Mouse (Mus musculus) fat pad, adult 2 months (tissue): ENCODE measurements around the gene Fbxl22.

Source experiments
- DNase-seq: peaks from one replicate; pipeline ENCODE4 v3.0.0-alpha.2; 2011; ENCODE audit warnings: low read depth, low spot score; ENCODE audit errors: extremely low read depth

The Fbxl22 gene

DNA sequence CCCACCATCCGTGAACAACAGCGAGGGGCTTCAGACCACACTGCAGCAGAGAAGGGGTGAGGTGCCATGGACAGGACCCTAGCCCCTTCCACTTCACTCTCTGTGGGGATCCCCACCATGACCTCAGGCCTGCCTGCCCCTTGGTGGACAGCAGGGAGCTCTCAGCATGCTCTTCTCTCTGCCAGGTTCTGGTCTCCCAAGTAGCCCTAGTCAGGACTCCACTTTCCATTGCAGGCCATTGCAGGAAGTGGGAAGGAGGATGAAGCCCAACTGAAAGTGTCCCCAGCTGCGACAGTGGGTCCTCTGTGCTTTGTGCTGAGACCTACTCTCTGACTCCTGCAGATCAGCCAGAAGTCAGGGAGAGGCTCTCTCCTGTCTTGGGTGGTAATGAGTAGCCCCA is 6.7 kb downstream of the Fbxl22 start:
- DNase-seq, result no peak

DNA sequence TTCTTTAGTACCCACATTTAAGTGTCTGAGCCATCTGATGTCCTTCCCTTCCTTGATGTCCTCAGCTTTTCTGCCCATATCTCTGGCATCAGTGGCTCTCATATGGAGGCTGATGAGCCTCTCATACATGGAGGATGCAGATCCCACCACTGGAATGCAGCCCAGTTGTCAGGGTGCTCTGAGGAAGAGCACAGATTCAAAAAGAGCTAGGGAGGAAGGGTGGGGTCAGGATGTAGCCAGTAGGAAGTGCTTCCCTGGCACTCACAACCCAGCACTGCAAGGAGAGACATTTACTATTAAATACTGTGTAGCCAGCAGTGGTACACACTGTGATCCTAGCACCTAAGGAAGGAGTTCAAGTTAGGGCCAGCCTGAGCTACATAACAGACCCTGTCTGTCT is 8.0 kb downstream of the Fbxl22 start:
- DNase-seq, result no peak

DNA sequence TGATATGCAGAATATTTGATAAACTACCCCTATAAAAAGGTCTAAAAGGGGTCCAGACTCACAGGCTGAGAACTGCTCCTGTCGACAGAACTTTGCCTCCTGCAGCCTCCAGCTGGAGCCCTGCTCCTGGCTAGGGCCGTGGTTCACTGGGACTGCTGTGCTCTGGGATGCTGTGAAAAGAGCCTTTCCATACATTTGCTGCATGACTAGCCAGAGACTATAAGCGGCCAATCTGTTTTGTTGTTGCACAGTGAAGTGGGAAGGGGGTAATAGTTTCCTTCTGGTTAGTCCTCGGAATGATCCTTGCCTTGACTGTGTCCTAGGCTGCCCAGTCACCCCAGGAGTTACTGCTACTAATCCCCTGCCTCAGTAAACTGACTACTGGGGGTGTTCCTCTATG is 8.4 kb downstream of the Fbxl22 start:
- no peak for DNase-seq

DNA sequence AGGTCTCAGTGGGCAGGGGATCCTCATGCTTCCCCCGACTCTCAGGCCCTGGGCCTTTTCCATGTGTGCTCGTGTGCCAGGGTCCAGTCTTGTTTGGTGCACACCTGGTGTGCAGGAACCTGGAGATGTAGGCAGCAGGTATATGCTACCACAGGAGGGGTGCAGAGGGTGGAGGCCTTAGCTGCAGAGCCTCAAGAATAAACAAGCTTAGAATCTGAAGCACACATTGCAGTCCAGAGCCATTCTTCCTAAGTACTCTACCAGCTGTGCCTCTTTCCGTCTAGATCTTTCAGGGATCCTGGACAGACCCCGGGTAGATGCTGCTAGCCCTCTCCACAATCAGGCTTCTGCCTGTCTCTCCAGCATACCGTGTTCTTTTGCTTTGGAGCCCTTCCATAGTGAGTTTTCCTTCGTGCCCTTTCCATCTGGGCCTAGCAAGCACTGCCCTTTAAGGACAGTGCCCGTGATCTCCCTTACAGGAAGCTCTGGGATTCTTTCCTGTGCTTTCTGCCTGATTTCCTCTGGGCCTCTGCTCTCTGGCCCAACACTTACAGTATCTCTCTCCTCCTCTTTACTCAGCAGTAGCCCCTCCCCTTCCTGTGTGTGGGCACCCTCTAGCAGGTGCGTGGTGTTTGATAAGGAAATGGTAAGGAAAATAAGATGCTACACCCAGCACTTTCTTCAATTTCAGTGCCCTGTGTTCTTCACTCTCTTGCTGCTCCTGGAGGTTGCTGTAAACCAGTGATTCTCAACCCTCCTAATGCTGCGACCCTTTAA is 9.1 kb downstream of the Fbxl22 start:
- no peak for DNase-seq

DNA sequence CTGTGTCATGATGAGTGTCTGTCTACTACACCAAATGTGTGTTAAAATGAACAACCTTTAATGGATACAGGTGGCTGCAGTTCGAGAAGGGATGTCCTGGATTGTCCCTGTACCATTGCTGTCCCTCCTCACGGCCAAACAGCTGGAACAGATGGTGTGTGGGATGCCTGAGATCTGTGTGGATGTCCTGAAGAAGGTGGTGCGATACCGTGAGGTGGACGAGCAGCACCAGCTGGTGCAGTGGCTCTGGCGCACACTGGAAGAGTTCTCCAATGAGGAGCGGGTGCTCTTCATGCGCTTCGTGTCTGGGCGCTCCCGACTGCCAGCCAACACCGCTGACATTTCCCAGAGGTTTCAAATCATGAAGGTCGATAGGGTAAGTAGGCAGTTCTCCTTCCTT is 9.9 kb downstream of the Fbxl22 start:
- no peak for DNase-seq

DNA sequence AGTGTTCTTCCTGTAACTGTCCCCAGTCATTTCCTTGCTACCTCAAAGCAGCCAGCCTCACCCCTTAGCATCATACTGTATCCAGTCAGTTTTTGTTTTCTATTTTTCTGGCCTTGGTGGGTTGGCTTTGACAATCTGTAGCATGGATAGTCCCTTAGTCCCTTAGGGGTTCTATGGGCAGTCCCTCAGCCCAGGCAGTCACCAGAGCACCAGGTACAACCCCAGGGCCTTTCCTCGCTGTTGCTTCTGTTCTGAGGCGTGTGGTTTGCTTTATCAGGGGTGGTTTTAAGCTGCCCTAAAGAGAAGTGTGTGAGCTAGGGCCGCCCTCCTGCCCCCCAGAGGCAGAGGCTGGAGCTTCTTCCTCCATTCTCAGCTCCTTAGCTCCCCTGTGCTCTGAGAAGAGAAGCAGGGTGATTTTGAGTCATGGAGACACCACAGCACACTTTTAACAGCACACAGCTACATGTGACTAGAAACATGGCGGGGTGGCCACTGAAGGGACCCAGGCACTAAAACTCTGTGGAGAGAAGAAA is 10.4 kb downstream of the Fbxl22 start:
- no peak for DNase-seq

DNA sequence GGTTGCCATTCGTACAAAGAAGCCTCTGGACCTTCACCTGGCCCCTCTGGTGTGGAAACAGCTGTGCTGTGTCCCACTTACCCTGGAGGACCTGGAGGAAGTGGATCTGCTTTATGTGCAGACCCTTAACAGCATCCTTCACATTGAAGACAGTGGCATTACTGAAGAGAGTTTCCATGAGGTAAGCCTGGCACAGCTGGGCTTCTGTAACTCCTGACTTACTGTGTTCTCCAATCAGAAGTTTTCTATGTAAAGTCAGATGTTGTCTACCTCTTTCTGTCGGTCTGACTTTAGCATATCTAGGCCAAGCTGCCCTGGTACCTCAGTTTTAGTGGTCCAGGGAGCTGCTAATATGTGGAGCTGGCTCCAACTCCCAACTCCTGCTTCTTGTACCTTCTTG is 13.1 kb downstream of the Fbxl22 start:
- no peak for DNase-seq

DNA sequence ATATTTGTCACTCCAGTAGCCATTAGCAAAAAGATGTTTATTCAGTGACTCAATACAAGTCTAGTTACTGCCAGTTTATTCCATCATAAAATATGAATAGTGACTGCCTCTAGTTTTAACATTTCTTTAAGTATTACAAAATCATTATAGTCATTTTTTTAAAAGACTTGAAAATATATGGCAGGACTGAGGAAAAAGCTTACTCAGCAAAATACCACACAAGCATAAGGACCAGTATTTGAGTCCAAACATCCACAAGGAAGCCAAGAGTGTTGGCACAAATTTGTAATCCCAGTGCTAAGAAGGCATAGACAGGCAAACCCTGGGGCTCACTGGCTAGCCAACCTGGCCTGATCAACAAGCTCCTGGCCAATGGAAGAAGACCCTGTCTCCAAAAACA is 20.4 kb downstream of the Fbxl22 start:
- DNase-seq, result no peak

DNA sequence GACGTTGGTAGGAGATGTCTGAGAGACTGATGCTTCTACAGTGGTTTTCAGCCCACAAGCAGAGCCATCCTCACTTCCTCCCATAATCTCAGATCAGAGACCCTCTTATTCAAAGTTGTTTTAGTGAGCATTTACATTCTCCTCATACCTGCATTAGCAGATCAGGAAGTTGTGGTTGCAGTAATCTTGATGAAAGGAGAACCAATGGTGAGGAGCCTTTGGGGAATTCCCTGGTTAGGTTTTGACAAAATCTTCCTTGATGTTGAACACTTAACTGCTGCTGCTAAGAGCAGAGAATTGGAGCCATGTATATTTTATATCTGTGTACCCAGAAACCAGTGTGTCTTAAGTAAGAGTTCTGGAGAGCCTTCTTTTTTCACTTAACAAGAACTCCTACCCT is 22.0 kb downstream of the Fbxl22 start:
- DNase-seq, result no peak

DNA sequence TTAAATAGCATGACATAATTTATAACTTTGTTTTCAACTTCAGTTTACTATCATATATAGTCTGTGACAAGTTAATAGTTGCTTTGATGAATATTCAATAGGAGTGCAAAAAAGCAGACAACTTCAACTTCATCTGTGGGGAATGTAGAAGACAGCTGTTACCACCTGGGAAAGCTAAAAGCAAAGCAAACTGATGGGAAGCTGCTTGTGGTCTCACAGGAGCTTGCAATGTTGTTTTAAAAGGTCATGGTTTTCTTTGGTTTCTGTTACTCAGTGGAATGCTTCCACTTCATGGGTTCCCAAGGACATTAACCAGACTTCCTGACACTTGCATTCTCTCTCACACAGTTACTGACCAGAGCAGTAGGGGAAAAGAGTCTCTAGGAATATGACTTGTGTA is 25.6 kb downstream of the Fbxl22 start:
- DNase-seq, result no peak

DNA sequence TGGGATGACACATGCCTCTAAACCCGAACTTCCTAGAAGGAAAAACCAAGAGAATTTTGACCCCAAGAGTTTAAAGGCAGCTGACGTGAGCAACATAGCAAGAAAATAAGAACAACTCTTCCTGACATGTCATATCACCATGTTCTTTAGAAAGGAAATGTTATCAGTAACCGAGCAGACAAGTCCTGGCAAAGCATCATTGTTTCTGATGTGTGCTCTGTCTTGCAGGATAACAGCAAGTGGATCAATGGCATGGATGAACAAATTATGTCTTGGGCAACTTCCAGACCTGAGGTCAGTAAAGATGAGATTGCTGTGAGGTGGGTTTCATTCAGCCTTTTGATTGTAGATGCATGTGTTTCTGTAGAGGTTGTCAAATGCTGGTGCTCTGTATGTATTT is 31.0 kb downstream of the Fbxl22 start:
- DNase-seq, result no peak

DNA sequence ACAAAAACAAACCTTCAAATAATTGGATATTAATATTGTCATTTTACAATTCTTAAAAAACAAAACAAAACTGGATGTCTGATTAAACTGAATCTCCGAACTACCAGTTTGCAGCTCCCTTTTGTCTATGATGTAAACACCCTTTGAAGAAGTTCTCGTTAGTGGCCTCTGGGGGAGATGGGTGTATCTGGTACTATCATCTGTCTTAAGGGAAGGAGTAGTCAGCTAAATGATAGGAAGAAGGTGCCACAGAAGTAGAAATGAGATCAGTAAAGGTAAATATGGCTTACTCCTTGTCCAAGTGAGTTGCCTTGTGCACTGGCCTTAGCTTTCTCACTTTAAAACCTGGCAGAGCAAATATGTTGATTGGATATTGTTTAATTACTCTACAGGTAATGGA is 36.6 kb downstream of the Fbxl22 start:
- DNase-seq, result no peak

DNA sequence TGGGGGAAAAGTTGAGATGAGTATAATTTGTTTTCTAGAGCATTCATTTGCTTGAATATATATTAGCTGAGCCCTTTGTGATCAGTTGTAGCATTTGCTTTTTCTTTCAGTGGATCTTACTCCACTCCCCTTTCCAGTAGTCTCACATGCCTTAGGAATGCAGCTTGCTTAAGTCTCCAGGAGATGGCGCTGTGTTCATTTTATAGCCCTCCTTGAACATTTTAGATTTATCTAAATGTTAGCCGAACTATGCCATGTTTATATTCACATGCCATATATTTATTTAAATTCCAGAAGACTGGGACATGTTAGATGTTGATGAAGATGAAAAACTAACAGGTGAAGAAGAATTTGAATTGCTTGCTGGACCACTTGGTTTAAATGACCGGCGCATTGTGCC is 49.3 kb downstream of the Fbxl22 start:
- no peak for DNase-seq
